Mouse (Mus musculus): ENCODE measurements around the gene Pdzrn3.
A peak's percentile ranks its signal among the peaks of the same experiment; 100 is the strongest.

Gene Pdzrn3

DNA sequence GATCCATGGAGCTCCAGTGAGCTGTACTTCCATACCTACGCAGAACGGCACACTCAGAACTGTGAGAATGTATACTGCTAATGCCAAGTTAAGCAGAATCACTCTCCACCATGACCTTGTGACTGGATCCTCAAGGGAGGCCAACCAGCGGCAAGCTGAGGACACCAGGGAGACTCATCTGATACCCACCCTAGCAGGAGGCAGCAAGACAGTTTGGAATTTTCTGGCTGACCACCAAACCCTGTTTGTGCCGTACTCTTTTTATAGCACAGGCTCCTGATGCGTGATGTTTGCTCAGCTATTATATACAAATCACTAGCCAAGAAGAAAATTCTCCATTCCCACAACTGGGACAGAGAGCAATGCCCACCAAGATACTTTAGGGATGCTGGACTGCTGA is 50.0 kb downstream of the Pdzrn3 start:
- no peak for DNase-seq (ENCODE audit: low spot score in 2 of 2)

DNA sequence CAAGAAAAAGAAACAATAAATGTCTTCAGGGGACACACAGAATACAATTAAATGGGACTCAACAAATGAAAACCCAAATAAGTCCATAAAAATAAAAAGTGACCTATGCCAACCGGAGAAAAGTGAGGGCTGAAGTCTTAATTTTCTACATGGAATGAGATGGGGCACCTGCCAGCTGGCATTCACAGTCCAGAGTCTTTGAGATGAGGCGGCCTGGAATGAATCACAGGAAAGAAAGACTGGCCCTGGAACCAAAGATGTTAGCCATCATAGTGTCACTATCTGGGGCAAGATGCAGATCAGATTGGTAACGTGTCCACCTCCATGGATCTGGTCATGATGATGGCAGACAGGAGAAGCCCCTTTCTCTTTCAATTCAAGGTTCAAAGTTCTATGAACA is 50.5 kb downstream of the Pdzrn3 start:
- DNase-seq (ENCODE audit: low spot score in 2 of 2), result no peak

DNA sequence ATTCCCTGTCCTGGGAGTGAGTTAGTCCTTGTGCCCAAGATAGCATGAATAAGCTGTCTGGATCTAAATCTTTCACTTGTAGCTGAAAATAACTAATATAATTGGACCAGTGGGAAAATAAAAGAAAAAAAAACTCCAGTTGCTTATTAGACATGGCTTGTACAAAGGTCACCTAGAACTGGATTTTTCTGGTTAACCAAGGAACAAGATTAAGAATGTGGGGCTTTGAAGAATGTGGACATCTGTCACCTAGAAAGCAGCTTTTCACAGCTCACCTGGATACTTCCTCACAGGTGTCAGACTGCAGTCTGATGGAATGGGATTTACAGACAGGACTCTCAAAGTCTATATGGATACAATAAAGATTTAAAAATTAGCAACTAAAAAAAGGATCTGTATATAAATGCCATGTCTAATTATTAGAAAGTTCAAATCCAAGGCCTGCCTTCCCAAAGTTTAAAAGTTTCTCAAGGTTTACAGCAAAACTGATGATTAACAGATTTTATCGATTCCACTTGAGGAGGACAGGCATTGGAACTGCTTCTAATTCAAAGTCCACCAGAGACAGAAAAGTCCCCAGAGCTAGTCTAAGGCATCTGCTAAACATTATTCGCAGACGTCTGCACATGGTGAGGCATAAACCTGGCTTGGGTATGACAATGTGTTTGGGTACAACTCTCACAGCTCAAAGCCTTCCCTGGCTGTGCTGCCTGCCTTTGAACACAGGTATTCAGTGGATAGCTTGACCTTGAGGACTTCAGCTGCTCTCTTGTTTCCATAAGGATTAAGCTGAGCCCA is 51.7 kb downstream of the Pdzrn3 start:
- no peak for DNase-seq (ENCODE audit: low spot score in 2 of 2)

DNA sequence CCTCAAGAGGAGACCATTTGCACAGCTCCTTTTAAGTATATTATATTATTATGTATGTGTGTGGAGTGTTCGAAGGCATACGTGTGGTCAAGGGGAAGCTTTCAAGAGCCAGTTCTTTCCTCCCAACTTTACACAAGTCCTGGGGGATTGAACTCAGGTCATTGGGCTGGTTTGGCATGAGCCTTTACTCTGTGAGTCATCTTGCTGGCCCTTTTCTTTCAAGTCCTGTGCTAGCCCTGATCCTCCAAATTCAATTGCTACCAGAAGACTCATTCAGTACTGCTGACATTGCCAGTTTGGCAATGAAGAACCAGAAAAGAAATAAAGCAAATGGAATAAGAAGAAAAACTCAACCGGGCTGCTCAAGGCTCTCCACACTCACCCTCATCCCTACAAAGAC is 55.1 kb downstream of the Pdzrn3 start:
- no peak for DNase-seq (ENCODE audit: low spot score in 2 of 2)

DNA sequence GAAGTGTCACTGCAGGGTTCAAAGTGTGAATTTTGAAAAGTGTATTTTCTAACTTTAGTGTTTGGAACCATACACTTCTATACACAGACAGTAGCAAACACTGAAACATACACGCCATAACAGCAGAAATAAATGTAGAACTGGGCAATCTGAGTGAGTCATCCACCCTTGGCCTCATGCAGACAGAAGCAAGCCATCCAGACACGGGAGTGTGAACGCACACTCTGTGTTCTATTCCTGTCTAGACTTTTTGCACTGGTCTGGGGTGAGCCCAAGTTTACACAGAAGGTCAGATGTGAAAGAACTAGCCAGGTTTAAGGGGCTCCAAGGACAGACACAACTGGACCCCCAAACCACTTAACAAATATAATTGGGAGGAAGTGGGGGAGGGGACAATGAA is 57.3 kb downstream of the Pdzrn3 start:
- DNase-seq (ENCODE audit: low spot score in 2 of 2), result no peak

DNA sequence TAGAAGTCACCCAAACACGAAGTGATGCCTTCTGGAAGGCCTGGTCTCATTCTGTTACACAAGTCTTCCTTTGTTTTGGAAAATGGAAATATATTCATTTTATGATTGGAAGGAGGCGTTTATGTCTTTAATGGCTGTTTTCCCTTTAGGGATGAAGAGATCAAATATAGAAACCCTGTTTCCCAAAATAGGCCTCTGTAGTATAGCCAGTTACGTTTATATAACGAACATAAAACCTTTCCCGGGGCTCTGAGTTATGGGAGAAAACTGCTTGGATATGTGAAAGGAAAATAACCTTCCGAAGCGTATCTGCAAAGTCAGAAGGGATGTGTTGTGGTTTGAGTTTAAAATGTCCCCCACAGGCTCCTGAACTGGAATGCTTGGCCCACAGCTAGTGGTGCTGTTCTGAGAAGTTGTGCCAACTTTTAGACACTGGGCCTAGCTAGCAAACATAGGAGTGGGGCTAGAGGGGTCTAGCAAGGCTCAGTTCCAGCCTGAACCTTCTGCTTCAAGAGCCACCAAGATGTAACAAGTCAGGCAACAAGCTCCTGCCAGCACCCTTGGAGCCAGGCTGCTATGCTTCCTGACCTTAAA is 58.2 kb downstream of the Pdzrn3 start:
- no peak for DNase-seq (ENCODE audit: low spot score in 2 of 2)

DNA sequence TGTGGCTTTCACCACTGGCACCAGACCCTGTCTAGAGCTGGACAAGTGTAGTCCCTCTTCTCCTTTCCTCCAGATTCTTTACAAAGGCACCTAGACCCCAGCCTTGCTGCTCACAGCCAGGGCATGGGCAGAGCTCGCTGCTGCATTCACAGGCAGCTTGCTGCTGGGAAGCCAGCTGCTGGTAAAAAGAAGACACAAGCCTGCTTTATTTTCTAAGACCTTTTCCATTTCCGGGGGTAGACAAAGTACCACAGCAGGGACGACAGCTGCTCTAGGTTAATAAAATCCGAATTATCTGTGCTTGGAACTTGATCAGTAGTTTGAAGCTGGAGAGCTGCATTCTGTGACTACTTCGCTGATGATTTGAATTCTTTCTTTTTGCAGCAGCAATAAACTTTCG is 59.2 kb downstream of the Pdzrn3 start:
- DNase-seq (ENCODE audit: low spot score in 2 of 2), result no peak

DNA sequence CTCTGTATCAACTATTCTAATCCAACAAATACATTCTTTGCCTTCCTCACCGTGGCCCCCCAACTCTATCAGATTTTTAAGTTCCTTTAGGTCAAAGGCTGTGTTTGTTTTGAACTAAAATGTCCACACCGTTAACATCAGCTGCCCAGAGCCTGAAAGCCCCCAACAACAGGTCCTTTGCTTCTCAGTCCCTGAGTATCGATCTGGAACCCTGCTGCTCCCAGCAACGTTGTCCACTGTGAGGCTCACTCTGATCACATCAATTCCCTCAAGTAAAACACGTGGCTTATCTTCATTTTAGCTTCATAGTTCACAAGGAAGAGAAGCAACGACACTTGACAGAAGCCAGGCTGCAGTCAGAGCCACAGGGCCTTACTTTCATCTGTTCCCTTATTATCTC is 66.3 kb downstream of the Pdzrn3 start:
- DNase-seq (ENCODE audit: low spot score in 2 of 2), result no peak

DNA sequence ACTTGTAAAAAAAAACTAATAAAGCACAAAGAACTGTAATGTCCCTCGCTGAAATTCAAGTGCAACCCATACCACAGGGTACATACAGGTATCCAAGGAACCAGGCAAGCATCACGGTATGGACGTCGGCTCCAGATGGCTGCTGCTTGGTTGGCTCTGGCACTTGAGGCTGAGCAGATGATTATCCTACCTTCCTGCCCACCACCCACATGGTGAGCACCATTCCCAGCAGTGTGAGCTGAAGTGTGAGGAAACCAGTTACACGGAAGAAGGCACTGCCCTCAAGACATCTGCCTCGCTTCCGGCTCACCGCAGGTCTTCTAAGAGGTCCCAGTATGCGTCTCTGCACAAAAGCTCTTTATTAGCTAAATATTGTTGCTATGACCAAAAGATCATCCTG is 67.2 kb downstream of the Pdzrn3 start:
- peak in 1 of 2 experiments; percentile 68 for DNase-seq (ENCODE audit: low spot score in 2 of 2)

DNA sequence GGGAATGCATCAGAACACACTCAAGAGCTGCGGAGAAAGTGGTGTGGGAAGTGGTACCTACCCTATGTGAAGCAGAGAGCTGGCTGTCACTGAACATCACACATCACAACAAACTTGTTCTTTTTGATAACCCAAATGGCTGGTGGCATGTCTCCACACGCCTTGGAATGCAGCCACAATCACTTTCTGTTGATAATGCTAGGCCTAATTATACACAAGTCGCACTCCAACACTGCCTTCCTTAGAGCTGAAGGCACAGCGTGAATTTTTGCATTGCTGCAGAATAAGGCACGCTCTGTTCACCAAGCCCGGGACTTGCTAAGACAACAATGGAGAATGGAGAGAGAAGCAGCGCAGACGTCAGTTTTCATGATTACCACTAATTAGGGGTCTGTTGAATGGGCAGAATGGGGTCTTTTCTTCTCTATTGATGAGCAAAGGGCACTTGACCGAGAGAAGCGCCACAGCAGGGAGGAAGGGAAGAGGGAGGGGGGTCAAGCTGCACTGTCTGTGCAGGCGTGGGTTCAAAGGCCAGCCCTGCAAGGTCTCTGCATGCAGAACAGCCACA is 69.6 kb downstream of the Pdzrn3 start:
- peak; percentile 68 to 73 for DNase-seq (ENCODE audit: low spot score in 2 of 2)

DNA sequence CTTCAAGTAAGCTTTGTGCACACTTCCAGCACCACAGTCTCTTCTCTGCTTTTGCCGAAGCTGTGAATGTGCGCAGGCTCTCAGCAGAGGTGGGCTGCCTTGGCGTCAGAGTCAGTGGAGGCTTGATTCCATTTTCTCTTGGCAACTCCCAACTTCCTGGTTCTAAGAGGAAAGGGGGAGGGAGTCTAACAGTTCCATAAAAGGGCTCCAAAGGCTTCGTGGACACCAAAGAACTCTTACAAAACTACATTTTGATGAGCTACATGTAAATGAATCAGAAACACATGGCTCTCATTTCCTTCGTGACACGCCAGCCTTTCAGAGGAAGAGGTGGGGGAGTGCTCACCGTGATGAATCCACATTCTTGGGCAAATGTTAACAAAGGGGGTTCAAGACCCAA is 70.9 kb downstream of the Pdzrn3 start:
- DNase-seq (ENCODE audit: low spot score in 2 of 2), result no peak

DNA sequence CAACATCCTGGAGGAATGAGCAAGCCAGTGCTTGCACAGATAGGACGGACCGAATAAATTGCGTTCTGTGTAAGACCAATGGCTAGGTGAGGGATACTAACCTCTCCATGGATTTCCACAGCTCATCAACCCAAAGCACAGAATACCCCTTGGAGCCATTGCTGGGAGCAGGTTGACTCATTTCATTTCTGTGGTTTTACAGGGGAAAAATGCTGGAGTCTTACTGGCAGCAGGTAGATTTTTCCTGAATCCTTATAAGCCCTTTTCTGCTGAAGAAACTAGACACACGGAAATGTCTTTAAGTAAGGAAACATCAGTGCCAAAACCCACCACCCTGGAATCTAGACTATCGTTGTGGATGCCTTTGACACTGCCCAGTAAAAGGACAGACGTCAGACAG is 72.2 kb downstream of the Pdzrn3 start:
- no peak for DNase-seq (ENCODE audit: low spot score in 2 of 2)

DNA sequence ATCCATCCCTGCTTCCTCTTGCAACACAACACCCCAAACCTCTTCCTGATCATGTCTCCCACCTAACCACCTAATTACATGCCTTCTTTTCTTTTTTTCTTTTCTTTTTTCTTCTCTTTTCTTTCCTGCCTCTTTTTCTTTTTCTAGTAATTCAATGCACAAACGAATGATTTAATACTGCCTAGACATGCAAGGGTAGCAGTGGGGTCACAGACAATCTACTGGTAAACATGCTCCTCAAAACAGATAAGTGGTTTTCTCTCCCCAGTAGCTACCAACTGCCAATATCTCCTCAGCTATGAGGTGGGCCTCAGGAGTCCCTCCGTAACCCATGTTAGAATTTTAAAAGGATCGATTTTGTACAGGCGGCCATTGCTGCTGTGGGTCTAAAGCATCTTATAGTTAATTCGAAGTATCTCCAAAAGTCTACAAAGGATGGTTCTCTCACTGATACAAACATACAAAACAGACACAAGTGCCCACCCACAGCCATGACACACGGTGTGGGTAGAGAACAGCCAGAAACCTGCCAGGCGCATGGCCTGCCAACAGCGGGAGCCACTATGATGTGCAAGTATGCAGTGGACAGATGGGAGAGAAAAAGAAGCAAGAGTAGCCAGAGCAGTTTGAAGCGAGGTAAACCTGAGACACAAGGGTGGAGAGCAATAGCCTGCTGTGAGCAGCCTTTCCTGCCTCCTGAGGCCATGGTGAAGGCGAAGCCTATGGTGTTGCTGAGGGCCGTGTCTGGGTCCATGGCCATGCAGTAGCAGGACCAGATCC is 73.5 kb downstream of the Pdzrn3 start:
- peak in 1 of 2 experiments; percentile 54 for DNase-seq (ENCODE audit: low spot score in 2 of 2)

DNA sequence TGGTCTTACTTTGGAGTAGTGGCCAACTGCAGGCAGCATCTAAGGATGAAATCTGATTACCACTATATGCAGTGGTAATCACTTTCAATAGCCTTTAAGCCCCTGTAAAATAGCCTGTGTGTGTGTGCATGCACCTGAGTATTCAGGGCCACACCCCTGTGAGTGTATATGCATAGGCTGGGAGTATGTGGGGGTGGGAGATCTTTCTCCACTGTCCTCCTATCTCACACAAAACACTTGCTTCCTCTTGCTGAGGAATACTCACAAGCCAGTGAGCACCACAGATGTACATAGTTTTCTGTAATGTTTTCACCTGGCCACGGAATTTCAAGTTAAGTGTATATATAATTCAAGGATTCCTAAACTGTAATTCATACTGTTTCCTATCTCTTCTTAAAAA is 74.2 kb downstream of the Pdzrn3 start:
- DNase-seq (ENCODE audit: low spot score in 2 of 2), result no peak

DNA sequence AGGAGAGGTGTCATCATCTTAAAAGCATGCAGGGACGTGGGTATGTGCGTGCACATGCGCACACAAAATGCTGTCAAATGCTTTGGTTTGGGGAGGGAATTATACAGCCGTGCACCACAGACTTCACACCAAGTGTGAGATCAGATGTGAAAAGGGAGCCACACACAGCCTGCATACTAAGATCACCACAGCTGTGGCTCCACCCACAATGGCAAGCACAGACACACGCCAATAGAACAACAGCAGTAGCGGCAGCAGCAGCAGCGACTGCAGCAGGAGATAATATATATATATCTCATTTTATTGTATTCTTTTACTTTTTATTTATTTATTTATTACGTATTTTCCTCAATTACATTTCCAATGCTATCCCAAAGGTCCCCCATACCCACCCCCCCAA is 76.5 kb downstream of the Pdzrn3 start:
- DNase-seq (ENCODE audit: low spot score in 2 of 2), result no peak

DNA sequence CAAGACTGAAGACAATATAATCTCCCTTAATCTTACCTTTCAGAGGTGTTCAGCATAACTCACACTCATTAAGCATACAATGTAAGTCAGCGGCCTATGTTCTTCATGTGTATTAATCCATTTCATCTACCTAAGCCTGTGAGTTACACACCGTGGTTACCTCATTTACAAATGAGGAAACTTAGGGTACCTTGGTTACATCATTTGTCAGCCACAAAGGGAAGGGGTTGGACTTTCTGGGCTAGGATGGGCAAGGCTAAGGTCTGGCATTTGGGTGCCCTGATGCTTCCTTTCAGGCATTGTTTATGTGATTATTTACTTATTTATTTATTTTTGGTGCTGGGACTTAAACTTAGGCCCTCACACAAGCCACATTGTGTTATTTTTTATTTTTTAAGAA is 78.3 kb downstream of the Pdzrn3 start:
- no peak for DNase-seq (ENCODE audit: low spot score in 2 of 2)

DNA sequence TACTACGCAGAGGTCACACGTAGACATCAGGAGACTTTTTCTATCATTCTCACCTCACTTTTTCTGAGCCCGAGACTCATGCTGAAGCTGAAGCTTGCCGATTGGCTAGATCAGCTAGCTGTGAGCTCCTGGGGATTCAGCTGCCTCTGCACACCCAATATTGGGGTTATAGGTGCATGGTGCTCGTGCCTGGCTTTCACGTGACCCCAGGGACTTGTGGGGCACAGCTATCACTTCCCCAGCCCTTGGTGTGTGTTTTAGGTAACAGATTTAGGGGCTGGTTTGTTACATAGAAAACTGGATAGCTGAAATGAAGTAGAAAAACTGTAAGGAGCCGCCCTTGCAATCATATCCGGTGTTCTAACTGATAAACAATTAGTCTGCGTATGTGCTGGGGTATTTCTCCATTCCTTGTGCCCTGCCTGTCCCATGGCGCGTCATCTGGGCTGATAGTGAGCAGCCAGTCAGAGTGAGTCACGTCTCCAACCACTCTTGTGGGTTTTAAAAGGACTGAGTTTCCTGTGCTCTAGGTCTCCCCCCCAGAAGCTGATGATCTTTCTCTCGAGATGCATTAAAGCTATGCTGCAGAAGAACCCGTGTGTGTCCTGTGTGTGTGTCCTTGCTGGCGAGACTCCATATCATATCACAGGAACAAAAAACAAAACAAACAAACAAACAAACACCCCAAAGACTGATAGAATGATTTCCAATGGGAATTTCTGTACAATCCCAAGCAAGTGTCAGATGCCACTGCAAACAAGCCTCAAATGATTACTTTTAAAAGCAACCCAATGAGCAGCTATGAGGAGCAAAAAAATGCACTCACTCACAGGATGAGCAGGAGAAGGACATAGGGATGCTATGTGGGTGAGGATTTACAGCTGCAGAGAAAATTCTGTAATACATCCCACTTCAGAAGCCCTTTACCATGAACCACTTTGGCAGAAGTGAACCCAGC is 79.9 kb downstream of the Pdzrn3 start:
- no peak for DNase-seq (ENCODE audit: low spot score in 2 of 2)

DNA sequence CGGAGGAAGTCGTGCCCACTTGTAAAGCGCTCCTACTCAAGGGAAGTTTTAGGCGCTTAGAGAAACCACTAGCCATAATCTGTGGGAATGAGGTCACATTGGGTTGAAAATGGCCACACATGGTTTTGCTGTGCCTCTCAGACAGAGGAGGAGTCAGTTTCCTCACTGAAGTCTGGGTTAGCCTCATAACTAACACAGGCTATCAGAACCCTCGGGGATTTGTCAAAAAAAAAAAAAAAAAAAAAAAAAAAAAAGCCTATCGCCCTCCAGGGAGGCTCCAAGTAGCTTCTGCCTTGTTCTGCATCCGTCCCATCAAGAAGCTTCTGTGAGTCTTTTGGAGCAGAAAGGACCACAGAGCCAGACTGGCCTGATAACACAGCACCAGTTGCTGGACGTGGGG is 80.7 kb downstream of the Pdzrn3 start:
- DNase-seq (ENCODE audit: low spot score in 2 of 2), result no peak

DNA sequence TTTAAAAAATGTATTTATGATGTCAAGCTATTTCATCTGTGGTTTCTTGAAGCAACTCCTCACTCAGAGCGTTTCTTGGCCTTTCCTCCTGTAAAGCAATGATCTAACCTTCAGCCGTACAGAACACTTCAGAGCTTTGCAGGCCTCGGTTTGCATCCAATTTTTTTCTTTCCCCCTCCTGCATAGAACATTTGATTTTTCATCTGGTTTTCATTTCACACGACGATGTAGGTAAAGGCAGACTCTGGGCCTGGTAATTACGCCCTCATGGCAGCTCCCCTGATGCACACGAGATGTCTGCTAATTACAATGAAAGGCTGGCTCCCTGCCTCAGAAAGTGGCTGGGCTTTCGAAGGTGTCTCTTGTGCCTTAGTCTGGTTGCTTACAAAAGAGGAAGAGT is 81.4 kb downstream of the Pdzrn3 start:
- no peak for DNase-seq (ENCODE audit: low spot score in 2 of 2)

DNA sequence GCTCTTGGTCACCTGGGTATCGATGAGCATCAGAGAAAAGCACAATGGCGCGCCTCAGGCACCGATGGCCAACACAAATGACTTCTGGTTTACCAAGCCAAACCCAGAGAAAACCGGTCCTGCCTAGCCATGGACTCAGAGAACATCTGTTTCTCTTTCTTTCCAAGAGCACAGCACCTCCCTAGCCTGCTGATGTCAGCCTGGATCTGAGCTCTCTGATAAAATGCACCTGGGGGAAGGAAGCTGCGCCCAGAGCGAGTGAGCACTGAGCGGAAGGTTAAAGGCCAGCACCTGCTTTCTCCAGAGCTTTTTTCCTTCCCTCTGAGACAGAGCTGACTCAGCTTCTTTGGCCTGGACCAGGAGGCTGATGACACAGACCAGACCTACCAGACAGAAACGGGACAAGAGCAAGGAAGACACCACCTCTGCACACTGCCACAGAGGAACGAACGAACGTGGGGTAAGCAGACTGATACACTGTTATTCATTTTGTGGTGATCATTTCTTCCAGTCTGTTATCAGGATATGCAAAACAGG is 84.6 kb downstream of the Pdzrn3 start:
- DNase-seq (ENCODE audit: low spot score in 2 of 2), result no peak

DNA sequence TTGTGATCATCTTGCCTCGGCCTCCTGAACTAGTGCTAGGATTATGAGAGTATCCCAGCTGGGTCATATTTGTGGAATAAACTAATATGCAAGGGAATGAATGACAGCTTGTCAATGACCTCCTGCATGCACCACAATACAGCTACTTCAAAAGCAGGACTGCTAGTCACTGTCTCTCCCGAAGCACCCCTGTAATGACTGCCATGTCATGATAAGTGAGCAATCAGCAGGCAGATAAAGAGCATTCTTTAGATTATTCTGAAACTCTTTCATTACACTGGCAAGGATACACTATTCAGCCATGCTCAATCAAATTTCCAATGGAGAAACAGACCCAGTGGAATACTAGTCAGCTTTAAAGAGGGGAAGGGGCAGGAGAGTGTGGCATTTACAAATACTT is 85.8 kb downstream of the Pdzrn3 start:
- DNase-seq (ENCODE audit: low spot score in 2 of 2), result no peak
